Mouse (Mus musculus) bone marrow, adult 2 months (tissue): ENCODE data around the gene Tmbim1.

Source experiments
- CTCF ChIP-seq: fragments of 200-500 bp; IDR thresholded peaks from 2 replicates; pipeline ENCODE4 v1.5.1; 2011; ENCODE audit warnings: low read length, control low read depth; ENCODE audit not compliant: control insufficient read depth, insufficient read depth
- POLR2A ChIP-seq: fragments of 200-500 bp; IDR thresholded peaks from 2 replicates; pipeline ENCODE4 v1.6.1; 2011; ENCODE audit warnings: low read depth, mild to moderate bottlenecking, control low read depth, low read length, borderline replicate concordance; ENCODE audit not compliant: control insufficient read depth

- TF ChIP-seq CTCF (no peak), POLR2A (no peak)
Observed at GRCm38 (mm10) chr1:74298157-74298750, 7.2 kb downstream of the Tmbim1 start.
